Comparison of ENCODE assay signal across 8 mouse cellular contexts in the genomic region with DNA sequence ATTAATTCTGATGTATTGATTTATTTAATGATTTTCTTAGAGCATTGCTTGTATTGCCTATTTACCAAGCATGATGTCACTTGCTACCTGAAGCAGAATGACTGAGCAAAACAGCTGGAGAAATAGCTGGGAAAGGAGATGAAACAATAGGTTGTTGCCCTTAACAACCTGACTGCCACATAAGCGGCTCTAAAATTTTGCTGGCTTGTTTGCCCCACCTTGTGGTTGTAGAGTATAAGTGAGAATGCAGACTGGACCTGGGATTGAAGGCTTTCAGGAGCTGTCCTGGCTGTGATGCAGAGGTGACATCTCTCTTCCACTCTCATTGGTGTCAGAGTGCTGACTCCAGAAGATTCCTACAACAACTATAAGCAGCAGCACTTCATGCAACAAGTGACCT.
DNase-seq lines count a peak whose midpoint lies in the region; ATAC-seq and TF ChIP-seq lines count a peak whose summit lies in the region.
"Had no signal": no experiment of that assay in that cellular context is flagged by ENCODE, and none has a peak within 500 bp of the region (broad histone marks: within the 10 kb centered on the region; RNA-seq: fewer than 3 reads in every experiment).

No protein-coding gene starts in this region.

- DNase-seq in limb, embryonic 11.5 days (ENCODE audit: low spot score) = peak; percentile 25
- DNase-seq in limb, embryonic 10.5 days (ENCODE audit: low spot score) = no peak
- DNase-seq in brain, embryonic 14.5 days (ENCODE audit: low read depth) = peak; percentile 71
- peak; percentile 48 for DNase-seq in embryo, embryonic 11 days
- no peak for DNase-seq in spleen, postnatal 10 days (ENCODE audit: low spot score in 2 of 2)
- DNase-seq in spleen, postnatal 14 days (ENCODE audit: low spot score in 2 of 2) = no peak

- H3K27ac ChIP-seq in limb, embryonic 11.5 days (replicated peaks; ENCODE audit: low read depth, low read length) = no peak overlapping the region
- no peak overlapping the region for H3K27ac ChIP-seq in limb, embryonic 10.5 days
- H3K27ac ChIP-seq: embryonic facial prominence, embryonic 12.5 days had no signal

- peak; percentile 53; the same call in 1 of the 2 replicates for TF ChIP-seq CTCF in brain, embryonic 14.5 days (IDR thresholded peaks at IDR 0.05; ENCODE audit: borderline replicate concordance, extremely low read depth, insufficient read depth, insufficient read length)

- no peaks in the 10 kb centered on the region for H3K9me3 ChIP-seq in limb, embryonic 11.5 days (ENCODE audit: control insufficient read depth, low read length)
- H3K9me3 ChIP-seq in limb, embryonic 10.5 days (replicated peaks) = no peaks in the 10 kb centered on the region
- H3K9me3 ChIP-seq: embryonic facial prominence, embryonic 12.5 days had no signal

- no peak for ATAC-seq in limb, embryonic 11.5 days (ENCODE audit: insufficient number of reproducible peaks, low FRiP score, low TSS enrichment, low read depth)
- peak; percentile 42; the same call in 1 of the 2 replicates for ATAC-seq in megakaryocyte progenitor cell, adult 5-6 weeks (replicated peaks; ENCODE audit: poor library complexity)

- H3K27me3 ChIP-seq in limb, embryonic 11.5 days (ENCODE audit: control insufficient read depth, insufficient read depth, low read length) = no peaks in the 10 kb centered on the region
- peaks cover 53% of the 10 kb centered on the region for H3K27me3 ChIP-seq in limb, embryonic 10.5 days (ENCODE audit: low read depth, poor library complexity, severe bottlenecking)

- no peaks in the 10 kb centered on the region for H3K4me1 ChIP-seq in limb, embryonic 11.5 days (ENCODE audit: control insufficient read depth, insufficient read depth, low read length)
- no peaks in the 10 kb centered on the region for H3K4me1 ChIP-seq in limb, embryonic 10.5 days
- H3K4me1 ChIP-seq: embryonic facial prominence, embryonic 12.5 days had no signal

- H3K9ac ChIP-seq in limb, embryonic 11.5 days (ENCODE audit: low read length) = no peak overlapping the region
- H3K9ac ChIP-seq: embryonic facial prominence, embryonic 12.5 days had no signal

- H3K4me3 ChIP-seq in limb, embryonic 11.5 days (ENCODE audit: low read depth, low read length) = no peak overlapping the region
- H3K4me3 ChIP-seq in limb, embryonic 10.5 days = no peak overlapping the region
- H3K4me3 ChIP-seq: embryonic facial prominence, embryonic 12.5 days had no signal

- H3K36me3 ChIP-seq in limb, embryonic 11.5 days (ENCODE audit: control insufficient read depth, insufficient read depth, low read length) = no peaks in the 10 kb centered on the region
- H3K36me3 ChIP-seq in limb, embryonic 10.5 days = no peaks in the 10 kb centered on the region
- H3K36me3 ChIP-seq: embryonic facial prominence, embryonic 12.5 days had no signal

- no peak for TF ChIP-seq POLR2A in brain, embryonic 14.5 days (IDR thresholded peaks at IDR 0.05; ENCODE audit: borderline replicate concordance, extremely low read depth, insufficient read depth, insufficient read length, poor library complexity, severe bottlenecking)

- H3K4me2 ChIP-seq in limb, embryonic 11.5 days (ENCODE audit: low read depth, severe bottlenecking) = no peak overlapping the region
- H3K4me2 ChIP-seq: embryonic facial prominence, embryonic 12.5 days had no signal

- WGBS in limb, embryonic 11.5 days = 21% methylated on average over 1 of the region's 1 CpGs
- WGBS in limb, embryonic 10.5 days = 18% methylated on average over 1 of the region's 1 CpGs

Comparison
In these comparisons a context has a peak if more than half of its experiments do, and no peak if none do; other contexts are left out.
1. DNase-seq: peak in limb, embryonic 11.5 days (single experiment), brain, embryonic 14.5 days (single experiment) and embryo, embryonic 11 days (single experiment); none in limb, embryonic 10.5 days (single experiment), spleen, postnatal 10 days (0 of 2) and spleen, postnatal 14 days (0 of 2).